Mouse (Mus musculus): ENCODE measurements around the gene Mydgf. TPM values are rescaled to one million over a fixed set of nuclear protein-coding genes. Genes with fewer than 3 reads are reported as not detected.

Gene Mydgf
- total and polyA plus RNA-seq, 3 experiments = 25.4 to 28.3 (median 26.0) TPM

DNA sequence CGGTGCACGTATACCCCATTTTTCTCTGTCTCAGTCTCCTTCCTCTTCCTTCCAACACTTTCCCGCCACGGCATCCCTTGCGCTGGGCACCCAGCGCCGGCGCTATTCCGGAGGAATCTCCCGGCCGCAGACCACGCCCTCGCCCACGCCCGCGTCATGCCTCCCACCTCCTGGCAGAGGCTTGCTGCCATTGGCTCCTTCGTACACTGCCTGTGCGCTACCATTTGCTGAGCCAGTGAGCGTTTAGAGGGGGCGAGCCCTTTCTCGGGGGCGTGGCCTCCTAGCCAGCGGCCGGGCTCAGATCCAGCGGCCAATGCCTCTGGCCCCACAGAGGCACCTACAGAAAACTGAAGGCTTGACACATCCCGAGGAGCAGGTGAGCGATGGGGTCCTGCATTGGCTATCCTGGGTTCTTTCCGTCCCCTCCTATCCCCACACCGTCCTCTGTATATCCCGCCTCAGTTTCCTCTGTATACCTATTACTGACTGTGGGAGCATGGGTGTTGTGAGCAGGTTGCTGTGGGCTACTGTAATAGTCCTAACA, 21.4 kb downstream of the Mydgf start, which contains the start of gene Tnfaip8l1:
Gene Tnfaip8l1 (plus strand): TSS at position 247 of the 544 bp plus-strand sequence.
- DNase-seq = peak; percentile 96
- Histone ChIP-seq H3K9ac (ENCODE audit: low read depth, low read length) (peak within 1 kb of the TSS; percentile 45), H3K27me3 (ENCODE audit: control insufficient read depth, insufficient read depth, low read length) (no peaks in the 10 kb centered on the region), H3K27ac (peak within 1 kb of the TSS; percentile 76), H3K36me3 (ENCODE audit: control insufficient read depth, insufficient read depth, low read length) (no peaks in the 10 kb centered on the region), H3K4me3 (peak within 1 kb of the TSS; percentile 52), H3K79me2 (replicated peaks; ENCODE audit: control insufficient read depth, insufficient read depth, low read length) (0 out of 2 replicates have a peak, but pooled peaks cover 1% of the 10 kb centered on the region), H3K4me1 (ENCODE audit: control insufficient read depth, insufficient read depth, low read length) (peaks cover 2% of the 10 kb centered on the region; the same call in 1 of the 2 replicates)
- intact Hi-C loops (cut with DNase I) = loop anchor here (2.0 kb wide), 1 partner anchor 20 kb away; the partner anchor contains the start of gene Mydgf
- WGBS = 2% methylated on average over 30 of the region's 30 CpGs
- TF ChIP-seq CTCF (IDR thresholded peaks at IDR 0.05) = 0 out of 2 replicates have a peak, but pooled peaks have one; percentile 16
- TF ChIP-seq EP300 (IDR thresholded peaks at IDR 0.05; ENCODE audit: insufficient read depth, low read depth, low read length) = no peak
- TF ChIP-seq POLR2A (IDR thresholded peaks at IDR 0.05; ENCODE audit: insufficient read depth, low read depth, low read length) = peak; percentile 52

DNA sequence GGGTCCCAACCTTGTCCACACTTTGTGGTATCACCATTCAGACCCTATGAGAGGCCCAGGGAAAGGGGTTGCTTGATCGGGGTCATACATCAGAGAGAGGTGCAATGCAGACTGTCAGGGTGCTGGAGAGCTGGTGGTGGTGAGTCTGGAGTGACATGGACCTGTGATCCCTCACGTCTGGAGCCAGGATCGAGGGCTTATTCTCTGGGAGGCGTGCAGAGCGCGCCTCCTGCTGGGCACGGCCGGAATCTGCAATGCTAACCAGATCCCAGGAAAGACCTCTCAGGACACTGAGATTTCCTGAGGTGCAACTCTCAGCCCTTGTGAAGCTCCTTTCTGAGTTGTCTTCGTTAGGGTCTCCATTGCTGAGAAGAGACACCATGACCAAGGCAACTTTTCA, 24.0 kb downstream of the Mydgf start:
- 1% methylated on average over 9 of the region's 9 CpGs for WGBS
- DNase-seq = peak; percentile 65 to 75
- TF ChIP-seq POLR2A (IDR thresholded peaks at IDR 0.05; ENCODE audit: insufficient read depth, low read depth, low read length) (no peak), EP300 (IDR thresholded peaks at IDR 0.05; ENCODE audit: insufficient read depth, low read depth, low read length) (peak; percentile 72; the same call in 1 of the 2 replicates), CTCF (IDR thresholded peaks at IDR 0.05) (peak; percentile 98)
- Histone ChIP-seq H3K79me2 (replicated peaks; ENCODE audit: control insufficient read depth, insufficient read depth, low read length) (no peaks in the 10 kb centered on the region), H3K27me3 (ENCODE audit: control insufficient read depth, insufficient read depth, low read length) (no peaks in the 10 kb centered on the region), H3K9ac (ENCODE audit: low read depth, low read length) (no peak overlapping the region), H3K4me3 (no peak overlapping the region), H3K36me3 (ENCODE audit: control insufficient read depth, insufficient read depth, low read length) (no peaks in the 10 kb centered on the region), H3K4me1 (ENCODE audit: control insufficient read depth, insufficient read depth, low read length) (peaks cover 2% of the 10 kb centered on the region; the same call in 1 of the 2 replicates), H3K27ac (no peak overlapping the region)
- intact Hi-C loops (cut with DNase I) = loop anchor here (1.0 kb wide), 1 partner anchor 27 kb away; no protein-coding TSS in a partner anchor

DNA sequence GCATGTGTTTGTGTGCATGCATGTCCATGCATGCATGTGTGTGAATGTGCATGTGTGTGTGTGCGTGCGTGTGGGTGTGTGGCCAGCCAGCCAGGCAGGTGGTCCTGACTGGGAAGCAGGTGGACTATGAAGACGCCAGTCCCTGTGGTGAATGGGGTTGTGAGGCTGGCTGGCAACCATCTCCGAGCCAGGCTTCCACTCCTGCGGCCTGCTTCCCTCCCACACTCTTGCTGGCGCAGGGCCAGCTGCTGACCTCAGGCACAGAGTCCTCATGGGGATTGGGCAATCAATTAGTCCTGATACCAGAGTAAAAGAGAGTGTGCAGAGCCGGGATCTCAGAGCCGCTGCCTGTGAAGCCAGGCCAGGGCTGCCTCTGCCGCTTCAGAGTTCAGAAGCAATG, 30.1 kb downstream of the Mydgf start:
- Histone ChIP-seq H3K27me3 (ENCODE audit: control insufficient read depth, insufficient read depth, low read length) (peaks cover 4% of the 10 kb centered on the region), H3K79me2 (replicated peaks; ENCODE audit: control insufficient read depth, insufficient read depth, low read length) (no peaks in the 10 kb centered on the region), H3K9ac (ENCODE audit: low read depth, low read length) (no peak overlapping the region), H3K27ac (no peak overlapping the region), H3K4me1 (ENCODE audit: control insufficient read depth, insufficient read depth, low read length) (no peaks in the 10 kb centered on the region), H3K36me3 (ENCODE audit: control insufficient read depth, insufficient read depth, low read length) (no peaks in the 10 kb centered on the region), H3K4me3 (no peak overlapping the region)
- 21% methylated on average over 9 of the region's 9 CpGs for WGBS
- intact Hi-C loops (cut with DNase I) = no loop called here
- TF ChIP-seq EP300 (IDR thresholded peaks at IDR 0.05; ENCODE audit: insufficient read depth, low read depth, low read length) = no peak
- no peak for TF ChIP-seq POLR2A (IDR thresholded peaks at IDR 0.05; ENCODE audit: insufficient read depth, low read depth, low read length)
- TF ChIP-seq CTCF (IDR thresholded peaks at IDR 0.05) = no peak
- DNase-seq = peak; percentile 72 to 74

DNA sequence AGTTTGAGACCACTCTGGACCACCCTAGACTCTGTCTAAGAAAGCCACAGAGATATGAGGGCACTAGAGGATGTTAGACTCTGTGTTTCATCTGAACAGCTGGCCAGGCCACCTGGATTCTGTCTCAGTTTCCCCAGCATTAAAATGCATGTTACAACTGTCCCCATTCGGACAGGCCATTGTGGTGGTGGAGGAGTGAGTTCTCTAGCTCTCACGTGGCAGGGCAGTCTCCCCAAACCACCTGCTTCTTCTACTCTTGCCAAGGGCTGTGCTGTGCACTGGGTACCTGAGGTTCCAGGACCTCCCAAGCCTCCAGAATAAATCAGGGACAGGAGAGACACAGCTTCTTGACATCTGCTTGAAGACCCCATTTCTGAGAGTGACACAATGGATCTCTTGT, 33.8 kb downstream of the Mydgf start:
- TF ChIP-seq EP300 (IDR thresholded peaks at IDR 0.05; ENCODE audit: insufficient read depth, low read depth, low read length) (no peak), POLR2A (IDR thresholded peaks at IDR 0.05; ENCODE audit: insufficient read depth, low read depth, low read length) (no peak), CTCF (IDR thresholded peaks at IDR 0.05) (no peak)
- intact Hi-C loops (cut with DNase I) = no loop called here
- Histone ChIP-seq H3K9ac (ENCODE audit: low read depth, low read length) (no peak overlapping the region), H3K4me1 (ENCODE audit: control insufficient read depth, insufficient read depth, low read length) (no peaks in the 10 kb centered on the region), H3K79me2 (replicated peaks; ENCODE audit: control insufficient read depth, insufficient read depth, low read length) (no peaks in the 10 kb centered on the region), H3K27ac (no peak overlapping the region), H3K4me3 (no peak overlapping the region), H3K27me3 (ENCODE audit: control insufficient read depth, insufficient read depth, low read length) (peaks cover 4% of the 10 kb centered on the region), H3K36me3 (ENCODE audit: control insufficient read depth, insufficient read depth, low read length) (no peaks in the 10 kb centered on the region)
- WGBS = 43% methylated on average over 2 of the region's 2 CpGs
- no peak for DNase-seq

DNA sequence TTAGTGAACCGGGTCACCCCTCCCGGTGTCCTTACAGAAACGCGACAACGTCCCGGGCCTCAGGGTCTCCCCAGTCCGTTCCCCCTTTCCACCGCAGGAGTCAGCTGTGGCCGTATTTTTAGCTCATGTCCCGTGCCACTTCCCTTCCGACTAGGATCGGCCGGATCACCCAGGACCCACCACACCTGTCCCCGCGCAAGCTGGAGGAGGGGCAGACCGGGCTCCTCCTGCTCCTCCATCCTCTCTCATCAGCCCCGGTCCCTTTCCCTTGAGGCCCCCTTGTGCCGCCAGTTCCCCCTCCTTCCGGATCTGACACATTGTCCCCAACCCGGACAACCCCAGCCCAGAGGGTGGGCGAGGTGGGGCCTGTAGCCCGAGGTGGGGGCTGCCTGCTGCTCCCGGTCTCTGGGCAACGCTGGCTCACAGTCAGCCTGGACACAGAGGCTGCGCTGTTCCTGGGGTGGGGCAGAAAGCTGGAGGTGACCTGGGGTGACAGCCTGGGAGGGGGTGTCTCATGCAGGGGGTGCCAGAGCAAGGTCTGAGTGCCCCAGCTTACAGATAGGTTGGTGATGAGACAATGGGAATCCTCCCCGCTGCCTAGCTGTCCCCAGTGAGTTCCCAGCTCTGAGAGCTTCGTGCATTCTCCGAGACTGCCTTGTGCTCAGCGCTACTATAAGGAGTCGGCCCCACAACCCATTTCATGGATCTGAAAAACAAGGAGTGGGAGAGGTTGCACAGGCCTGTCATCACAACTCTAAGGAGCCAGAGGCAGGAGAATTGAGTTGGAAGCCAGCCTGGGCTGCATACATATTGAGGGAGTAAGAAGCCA, 34.7 kb downstream of the Mydgf start:
- TF ChIP-seq CTCF (IDR thresholded peaks at IDR 0.05) (no peak), EP300 (IDR thresholded peaks at IDR 0.05; ENCODE audit: insufficient read depth, low read depth, low read length) (no peak), POLR2A (IDR thresholded peaks at IDR 0.05; ENCODE audit: insufficient read depth, low read depth, low read length) (no peak)

More for the DNA sequence above, 34.7 kb downstream of the Mydgf start:
- Histone ChIP-seq H3K27ac (no peak overlapping the region), H3K36me3 (ENCODE audit: control insufficient read depth, insufficient read depth, low read length) (no peaks in the 10 kb centered on the region), H3K4me1 (ENCODE audit: control insufficient read depth, insufficient read depth, low read length) (no peaks in the 10 kb centered on the region), H3K79me2 (replicated peaks; ENCODE audit: control insufficient read depth, insufficient read depth, low read length) (no peaks in the 10 kb centered on the region), H3K9ac (ENCODE audit: low read depth, low read length) (no peak overlapping the region), H3K4me3 (no peak overlapping the region), H3K27me3 (ENCODE audit: control insufficient read depth, insufficient read depth, low read length) (peaks cover 4% of the 10 kb centered on the region)
- intact Hi-C loops (cut with DNase I) = no loop called here
- no peak for DNase-seq
- 6% methylated on average over 30 of the region's 30 CpGs for WGBS

Measured in heart, adult 2 months (tissue).